Mouse (Mus musculus) erythroblast, adult 5-6 weeks (primary cell): ENCODE data around the gene Nln. TPM values are rescaled to one million over a fixed set of nuclear protein-coding genes. Genes with fewer than 3 reads are reported as not detected.
A peak's percentile ranks its signal among the peaks of the same experiment; 100 is the strongest.

Experiments used
- ATAC-seq: replicated peaks from 2 replicates; pipeline ENCODE4 v1.8.0; 2016; ENCODE audit warnings: moderate number of reproducible peaks, mild to moderate bottlenecking, moderate TSS enrichment, inconsistent platforms; ENCODE audit not compliant: poor library complexity, low FRiP score, severe bottlenecking
- total RNA-seq, 2 experiments: library from RNA; stranded (forward) in 1 of 2; stranded (reverse) in 1 of 2; fragments of 150-400 nt in 1 of 2; fragments of 200-764, 138-1000 nt in 1 of 2; gene quantifications; 2 replicates each; pipeline versions ENCODE4 v1.2.3 to v1.2.4; 2015 to 2017; ENCODE audit warnings: low replicate concordance in 2 of 2

Nln gene
- total RNA-seq (2015; ENCODE audit: low replicate concordance) (9.2 and 20.9 TPM in 2 replicates), total RNA-seq (2017; ENCODE audit: low replicate concordance) (4.8 and 6.1 TPM in 2 replicates)

DNA sequence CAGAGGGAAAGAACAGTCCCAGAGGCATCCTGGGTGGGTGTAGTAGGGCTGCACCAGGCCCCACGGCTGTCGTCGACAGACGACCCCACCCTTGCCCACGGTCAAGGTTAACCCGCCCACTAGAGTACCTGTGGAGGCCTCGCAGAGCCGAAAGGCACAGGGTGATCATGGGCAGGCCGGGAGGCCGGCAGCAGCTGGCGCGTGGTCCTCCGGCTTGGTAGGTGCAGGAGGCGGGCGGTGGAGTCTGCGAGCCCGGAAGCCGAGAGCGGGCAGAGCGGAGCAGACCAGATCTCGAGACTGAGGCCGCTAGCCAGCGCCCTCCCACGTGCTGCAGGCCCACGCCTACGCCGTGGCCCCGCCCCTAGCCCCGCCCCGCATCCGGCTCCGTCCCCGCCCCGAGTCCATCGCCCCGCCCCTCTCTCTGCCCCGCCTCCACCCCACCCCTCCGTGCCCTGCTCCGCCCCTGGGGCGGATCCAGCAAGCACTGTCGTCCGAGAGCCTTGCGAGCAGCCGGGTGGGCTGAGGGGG is at the start of gene Nln, which contains the start of gene Sgtb:
Nln (minus strand) TSS at position 327 of the 528 bp plus-strand sequence.
Sgtb (plus strand) TSS at position 454 of the 528 bp plus-strand sequence.
- peak; percentile 95 for ATAC-seq

DNA sequence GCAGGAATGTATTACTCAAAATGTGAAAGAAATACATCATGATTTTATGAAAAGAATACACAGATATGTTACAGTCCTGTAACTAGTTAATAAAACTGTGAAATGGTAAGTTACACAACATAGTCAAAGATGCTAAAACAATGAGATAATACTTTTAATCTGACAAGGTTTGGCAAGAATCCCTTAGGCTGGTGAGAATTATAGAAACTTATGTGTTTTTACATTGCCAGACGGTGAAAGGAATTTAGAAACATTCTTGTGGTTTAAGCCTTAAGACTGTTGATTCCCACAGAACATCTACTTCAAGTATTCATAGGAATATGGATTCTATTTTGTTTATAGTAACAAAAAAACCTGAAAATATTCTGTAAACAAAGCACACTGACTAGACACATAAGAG is 46.3 kb upstream of the Nln start:
- no peak for ATAC-seq

DNA sequence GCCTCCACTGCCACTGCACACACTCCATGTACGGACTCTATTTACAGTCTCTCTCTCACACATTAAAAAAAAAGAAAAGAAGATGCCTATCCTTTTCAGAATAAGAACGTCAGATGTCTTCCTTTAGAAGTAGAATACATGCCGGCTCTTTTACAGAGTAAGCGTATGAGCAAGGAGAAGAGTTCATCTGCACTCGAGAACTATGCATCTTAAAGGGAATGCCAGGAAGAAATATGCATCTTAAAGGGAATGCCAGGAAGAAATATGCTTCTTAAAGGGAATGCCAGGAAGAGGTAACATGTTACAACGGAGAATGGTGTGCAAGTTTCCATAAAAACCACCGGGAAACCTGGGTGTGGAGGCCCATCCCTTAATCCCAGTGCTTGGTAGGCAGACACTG is 45.7 kb upstream of the Nln start:
- no peak for ATAC-seq

DNA sequence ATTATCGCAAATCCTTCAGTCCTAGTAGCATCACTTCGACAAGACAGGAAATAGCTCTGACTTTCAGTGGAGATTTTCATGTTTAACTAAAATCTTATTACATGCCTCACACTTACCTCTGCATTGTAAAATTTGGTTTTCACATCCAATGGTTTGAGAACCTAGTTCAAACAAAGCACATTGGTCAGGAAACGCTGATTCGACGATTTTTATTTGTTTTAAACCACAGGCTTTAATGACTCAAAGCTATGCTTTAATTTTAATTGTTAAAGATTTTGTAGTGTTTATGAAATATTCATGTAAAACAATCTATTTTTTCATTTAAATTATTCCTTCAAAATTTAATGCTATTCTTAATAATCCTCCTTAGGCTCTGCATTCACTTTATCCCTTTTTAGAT is 44.8 kb upstream of the Nln start:
- ATAC-seq, result no peak

DNA sequence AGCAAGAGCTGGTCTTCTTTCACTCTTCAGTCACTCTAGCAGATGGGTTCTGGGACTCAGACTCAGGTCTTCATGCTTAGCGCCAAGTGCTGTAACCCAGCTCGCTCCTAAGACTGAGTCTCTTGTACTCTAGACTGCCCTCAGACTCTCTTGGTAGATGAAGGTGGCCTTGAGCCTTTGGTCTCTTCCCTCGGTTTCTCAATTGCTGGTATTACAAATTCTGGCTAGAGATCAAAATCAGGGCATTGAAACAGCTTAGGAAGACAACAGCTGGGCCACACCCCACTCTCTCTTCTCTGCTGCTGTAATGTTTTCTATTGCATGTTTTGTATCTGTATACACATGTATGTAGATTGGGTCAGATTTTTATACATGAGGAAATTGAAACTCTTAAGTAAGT is 36.2 kb upstream of the Nln start:
- no peak for ATAC-seq

DNA sequence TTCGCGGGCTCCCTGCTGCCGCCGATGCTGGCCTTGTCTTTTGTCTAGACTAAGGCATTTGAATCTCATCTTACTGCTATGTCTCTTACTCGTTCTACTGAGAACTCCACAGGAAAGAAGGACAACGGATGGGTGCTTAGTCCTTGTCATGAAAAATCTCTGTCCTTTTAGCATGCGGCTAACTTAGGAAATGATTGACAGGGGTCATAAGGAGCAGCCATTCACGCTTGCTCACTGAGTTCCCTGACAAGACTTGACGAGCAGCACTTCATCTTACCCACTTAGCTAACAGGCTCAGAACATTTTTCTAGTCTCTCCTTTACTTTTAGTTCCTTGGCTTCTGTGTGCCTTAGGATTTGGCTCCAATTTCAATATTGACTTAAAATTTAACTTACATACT is 35.5 kb upstream of the Nln start:
- no peak for ATAC-seq

DNA sequence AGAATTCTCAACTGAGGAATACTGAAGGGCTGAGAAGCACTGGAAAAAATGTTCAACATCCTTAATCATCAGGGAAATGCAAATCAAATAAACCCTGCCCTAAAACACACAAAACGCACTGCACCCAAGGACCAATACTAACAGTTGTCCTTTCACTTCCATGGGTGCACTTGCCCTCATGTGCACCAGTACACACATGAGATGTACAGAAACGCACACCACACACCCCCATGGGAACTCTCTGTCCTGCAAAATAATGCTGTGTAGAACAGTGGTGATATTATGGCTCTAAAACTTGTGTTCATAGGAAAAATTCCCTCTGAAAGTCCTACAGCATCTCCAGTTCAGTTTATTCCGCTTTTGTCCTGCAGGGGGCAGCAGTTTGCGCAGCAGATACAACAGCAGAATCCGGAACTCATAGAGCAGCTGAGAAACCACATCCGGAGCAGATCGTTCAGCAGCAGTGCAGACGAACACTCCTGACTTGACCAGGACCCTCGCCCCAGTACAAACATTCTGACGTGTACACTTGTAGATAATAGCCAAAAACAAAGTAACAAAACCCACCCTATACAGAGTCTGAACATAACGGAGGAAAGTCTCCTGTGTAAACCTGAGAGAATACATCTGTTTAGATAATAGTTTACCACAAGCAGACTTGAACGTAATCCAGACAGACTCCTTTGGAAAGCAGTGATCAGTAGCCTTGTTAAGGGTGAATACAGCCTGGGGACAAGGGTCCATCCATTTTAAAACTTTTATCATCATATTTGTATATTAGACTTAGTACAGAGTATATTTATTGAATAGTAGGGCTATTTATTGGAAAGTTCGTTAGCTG is 30.2 kb upstream of the Nln start:
- peak; percentile 97 for ATAC-seq

DNA sequence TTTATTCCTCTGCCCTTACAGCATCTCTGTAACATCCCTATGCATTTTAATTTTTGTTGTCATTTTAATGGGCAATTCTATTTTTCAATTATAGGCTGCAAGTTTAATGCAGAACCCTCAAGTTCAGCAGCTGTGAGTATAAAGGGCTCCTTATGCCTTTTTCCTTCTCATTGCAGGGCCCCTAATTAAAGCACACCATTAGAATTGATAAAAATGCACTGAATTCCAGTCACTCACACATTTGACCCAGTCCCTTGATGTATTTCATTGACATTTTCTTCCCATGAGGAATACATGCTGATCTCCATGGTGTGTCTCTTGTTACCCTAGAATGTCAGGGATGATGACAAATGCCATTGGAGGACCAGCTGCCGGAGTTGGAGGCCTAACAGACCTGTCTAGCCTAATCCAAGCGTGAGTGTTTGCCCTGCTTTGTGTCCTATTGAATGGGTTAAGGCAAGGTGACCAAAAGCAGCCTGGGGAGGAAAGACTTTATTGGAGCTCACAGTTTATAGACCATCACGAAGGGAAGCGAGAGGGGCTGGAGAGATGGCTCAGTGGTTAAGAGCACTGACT is 25.2 kb upstream of the Nln start:
- no peak for ATAC-seq

DNA sequence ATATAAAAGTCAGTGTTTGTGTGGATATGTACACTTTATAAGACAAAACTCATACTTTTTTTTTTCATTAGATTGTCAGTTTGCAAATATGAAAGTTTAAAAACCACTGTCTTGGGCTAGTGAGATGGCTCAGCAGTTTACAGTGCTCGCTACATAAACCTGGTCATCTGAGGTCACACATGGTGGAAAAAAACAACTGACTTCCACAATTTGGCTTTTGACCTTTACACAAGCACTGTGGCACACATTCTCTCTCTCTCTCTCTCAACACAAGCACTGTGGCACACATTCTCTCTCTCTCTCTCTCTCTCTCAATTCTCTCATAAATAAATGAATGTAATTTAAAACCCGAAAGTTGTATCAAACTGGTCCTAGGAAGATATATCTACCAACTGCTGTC is 23.1 kb upstream of the Nln start:
- no peak for ATAC-seq

DNA sequence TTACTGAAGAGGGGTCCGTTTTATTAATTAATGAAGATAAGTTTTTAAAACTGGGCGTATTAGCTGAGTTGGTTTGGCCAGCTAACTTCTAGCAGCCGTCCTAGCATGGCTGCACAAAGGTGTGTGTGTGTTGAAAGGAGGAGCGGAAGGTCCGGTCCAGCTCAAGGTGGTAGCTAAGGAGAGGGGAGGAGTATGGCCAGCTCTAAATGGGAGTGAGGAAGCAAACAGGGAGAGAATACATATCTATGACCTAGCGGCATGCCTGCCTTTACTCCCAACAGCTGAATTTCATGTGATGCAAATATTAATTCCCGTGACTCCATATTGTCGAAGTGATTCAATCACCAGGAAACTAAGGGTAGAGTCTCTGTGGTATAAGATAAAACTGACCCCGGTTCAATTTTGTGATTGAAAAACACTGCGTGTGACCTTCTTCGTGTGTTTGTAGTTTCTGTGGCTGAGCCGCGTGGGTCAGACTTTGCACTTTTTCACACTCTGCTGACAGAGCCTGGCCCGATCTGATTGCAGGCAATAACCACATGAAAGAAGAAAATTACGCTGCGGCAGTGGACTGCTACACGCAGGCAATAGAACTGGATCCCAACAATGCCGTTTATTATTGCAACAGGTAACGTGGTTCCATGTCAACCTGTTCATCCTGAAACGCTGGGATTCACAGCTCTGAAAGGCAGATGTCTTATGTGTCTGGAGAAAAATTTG is 14.4 kb upstream of the Nln start:
- no peak for ATAC-seq

DNA sequence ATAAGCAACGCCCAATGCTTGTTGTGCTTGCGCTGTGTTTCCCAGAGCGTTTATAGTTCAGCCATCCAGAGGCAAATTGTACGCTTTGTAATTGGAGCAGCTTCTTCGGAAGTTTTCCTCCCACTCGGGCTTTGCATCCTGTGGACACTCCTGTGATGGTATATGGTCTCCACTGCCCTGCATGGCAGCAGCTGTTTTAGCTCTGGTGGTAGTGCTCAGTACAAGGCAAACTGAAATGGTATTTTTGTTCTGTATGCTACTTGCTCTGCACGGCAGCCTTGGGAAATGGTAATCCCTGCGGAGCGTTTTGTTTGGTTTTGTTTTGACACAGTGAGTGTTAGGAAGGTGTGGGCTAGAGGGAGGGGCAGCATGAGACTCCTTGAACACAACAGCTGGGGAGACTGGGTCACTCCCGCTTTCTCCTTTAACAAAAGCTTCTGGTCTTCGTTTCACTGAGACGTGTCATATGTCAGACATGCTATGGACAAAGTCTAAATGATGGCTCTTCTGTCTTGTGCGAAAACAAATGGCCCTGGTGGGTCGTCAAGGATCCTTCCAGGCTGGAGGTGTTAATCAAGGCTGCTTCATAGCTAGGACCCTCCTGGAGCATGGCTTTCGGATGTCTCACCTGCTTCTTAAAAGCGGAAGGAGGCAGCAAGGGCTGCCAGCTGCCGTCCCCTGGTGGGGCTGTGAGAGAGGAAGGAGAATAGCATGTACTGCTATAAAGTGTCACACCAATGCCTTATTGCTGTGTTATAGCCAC is 12.8 kb upstream of the Nln start:
- ATAC-seq, result no peak

DNA sequence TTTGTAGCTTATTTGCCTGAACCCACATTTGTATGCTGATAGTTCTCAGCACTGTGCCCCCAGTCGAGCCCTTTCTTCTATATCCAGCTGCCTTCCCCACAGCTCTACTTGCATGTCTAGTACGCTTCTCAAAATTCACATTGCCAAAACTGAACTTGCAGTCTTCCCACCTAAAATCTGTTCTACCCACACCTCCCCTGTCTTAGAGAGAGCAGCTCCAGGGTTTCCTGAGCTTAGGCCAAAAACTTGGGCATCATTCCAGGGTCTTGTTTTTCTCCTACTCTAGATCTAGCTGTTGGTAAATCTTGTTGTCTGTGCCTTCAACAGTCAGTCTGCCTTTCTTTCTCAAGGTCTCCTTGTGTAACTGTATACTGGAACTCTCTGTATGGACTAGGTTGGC is 5.4 kb upstream of the Nln start:
- no peak for ATAC-seq

DNA sequence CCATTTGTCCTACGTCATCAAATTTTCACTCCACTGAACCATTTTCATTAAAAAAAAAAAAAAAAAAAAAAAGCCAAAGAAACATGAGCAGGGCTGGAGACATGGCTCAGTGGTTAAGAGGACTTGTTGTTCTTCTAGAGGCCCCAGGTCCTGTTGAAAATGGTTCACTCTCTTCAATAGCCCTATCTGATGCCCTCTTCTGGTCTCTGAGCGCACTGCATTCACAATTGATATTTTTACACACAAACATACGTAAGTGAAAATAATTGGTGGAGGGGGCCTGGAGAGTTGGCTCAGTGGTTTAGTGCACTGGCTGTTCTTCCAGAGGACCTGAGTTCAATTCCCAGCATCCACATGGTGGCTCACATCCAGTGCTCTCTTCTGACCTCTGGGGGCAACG is 4.4 kb upstream of the Nln start:
- no peak for ATAC-seq

DNA sequence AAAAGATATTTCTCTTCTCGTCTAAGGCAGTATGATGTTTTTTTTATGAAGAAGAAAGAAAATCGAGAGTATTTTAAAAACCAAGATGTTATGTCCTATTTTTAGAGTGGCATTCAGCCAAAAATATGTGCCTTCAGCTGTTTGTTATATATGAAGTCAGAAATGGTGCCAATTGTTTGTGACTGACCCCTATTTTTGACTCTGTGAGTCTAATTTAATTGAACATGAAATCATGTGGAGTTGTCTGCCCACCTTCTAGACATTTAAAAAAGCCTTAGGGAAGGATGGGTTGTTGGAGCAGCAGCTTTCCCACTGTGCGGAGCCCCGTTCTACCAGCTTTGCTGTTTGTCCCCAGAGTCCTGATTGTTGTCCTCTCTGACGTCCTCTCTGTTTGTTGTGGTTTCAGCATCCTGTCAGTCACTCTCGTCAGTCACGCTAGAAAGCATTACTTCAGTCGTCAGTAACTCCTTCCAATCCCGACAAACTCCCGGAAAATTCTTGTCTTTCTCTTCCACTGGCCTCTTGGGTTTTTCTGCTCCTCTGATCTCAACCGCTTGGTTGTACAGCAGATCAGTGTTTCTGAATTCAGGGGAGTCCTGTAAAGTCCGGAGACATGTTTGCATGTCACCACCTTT is 3.0 kb upstream of the Nln start:
- ATAC-seq, result no peak

DNA sequence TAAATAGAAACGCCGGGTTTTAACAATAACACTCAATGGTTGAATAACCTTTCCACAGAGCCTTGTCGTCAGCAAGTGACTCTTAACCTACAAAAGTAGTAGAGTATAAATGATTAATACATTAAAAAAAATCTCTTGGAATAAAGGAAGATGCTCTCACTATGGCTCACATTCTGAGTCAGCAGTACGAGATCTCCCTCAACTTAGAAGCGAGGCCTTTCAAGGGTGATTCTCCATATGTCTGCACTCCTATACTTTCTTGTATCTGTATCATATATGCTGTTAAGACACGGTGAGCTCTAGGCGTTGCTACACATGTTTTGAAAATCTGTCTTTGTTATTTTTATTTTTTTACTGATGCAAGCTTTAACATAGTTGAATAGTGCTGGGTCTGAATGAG is 1.1 kb upstream of the Nln start:
- ATAC-seq, result no peak

DNA sequence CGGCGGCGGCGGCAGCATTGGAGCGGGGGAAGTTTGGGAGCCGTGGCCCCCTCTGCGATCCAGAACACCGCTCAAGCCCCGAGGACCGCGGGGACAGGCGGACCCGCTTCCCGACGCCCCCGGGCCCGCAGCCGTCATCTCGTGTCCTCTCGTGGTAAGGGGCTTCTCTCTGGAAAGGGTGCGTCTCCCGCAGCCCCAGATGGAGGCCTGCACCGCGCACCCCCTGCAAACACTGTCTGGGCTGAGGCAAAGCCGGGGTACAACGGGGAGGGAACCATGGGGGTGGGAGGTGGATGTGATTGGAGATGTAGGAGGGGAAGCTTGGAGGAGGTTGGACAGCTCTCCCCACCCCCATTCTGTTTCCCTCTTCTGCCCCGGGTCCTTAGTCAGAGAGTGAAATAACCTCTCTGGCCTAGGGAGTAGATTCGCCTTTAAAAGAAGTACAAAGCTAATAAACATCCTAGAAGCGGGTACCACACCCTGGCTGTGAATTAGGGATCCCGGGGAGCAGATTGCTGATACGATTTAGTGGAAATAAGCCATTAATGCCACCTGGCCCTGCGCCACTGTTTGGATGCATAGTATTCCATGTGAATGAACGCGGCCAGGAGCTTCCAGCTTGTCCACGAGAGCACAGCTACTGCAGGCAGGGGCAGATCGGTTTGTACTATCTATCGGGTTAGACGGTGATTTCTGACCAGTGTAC is 555 bp upstream of the Nln start:
- no peak for ATAC-seq

DNA sequence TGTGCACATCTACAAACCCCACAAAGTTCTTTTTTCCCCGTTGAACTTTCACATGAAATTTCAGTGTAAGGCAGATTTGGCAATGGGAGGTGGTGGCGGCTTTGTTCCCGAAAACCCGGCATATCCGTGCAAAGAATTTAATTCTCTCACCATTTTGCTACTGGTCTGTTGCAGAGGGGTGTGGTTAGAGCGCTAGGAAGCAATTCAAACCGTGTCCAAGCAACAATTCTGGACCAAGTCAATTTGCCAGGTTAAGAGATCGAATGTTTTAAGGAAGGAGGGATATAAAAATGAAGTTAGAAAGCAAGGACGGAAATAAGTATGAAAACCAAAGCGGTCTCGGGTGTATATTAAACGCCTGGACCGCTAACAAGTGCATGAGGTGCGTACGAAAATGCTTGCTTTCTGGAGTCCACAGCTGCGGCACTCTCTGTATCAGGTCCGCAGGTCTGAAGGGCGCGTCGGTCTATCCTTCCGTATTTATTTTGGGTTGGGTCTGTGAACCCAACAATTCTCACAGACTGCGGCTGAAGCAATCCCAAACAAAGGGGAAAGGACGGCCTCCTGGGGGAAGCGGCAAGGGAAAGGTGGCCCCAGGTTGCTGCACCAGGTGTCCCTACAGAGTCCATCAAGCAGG is 645 bp downstream of the Nln start:
- ATAC-seq, result peak; percentile 24; the same call in 1 of the 2 replicates

DNA sequence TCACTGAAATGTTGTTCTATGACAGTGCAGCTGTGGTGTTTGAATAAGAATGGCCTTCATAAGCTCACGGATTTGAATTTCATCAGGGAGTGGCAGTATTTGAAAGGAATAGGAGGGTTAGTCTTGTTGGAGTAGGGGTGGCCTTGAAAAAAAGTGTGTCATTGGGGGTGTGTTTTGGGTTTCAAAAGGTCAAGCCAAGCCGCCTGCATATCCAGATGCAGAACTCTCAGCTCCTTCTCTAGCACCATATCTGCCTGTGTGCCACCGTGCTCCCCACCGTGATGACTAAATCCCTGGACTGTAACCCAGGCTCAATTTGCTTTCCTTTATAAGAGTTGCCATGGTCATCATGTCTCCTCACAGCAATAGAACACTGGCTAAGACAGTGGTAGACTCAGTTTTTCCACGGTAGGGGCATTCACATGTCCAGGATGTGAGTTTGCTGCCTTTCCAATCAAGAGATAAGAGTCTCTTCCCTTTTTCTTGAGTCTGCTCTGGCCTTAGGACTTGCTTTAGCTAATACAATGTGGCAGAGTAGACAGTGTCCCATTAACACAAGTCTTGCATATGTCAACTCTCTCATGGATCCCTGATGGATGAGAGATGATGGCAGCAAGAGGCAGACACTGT is 7.7 kb downstream of the Nln start:
- ATAC-seq, result no peak
